Mouse (Mus musculus): Measurements from ENCODE around the gene Bpgm.

GRCm38 (mm10) chr6:34481349-34481748, 5.3 kb downstream of the Bpgm start:
- TF ChIP-seq CTCF (IDR thresholded peaks at IDR 0.05; ENCODE audit: insufficient read depth, low read depth, low read length) (no peak), POLR2A (IDR thresholded peaks at IDR 0.05; ENCODE audit: insufficient read depth, low read depth, low read length) (no peak)
